Mouse (Mus musculus) forebrain, embryonic 10.5 days (tissue): ENCODE data around the gene Tlk2. TPM values are rescaled to one million over a fixed set of nuclear protein-coding genes. Genes with fewer than 3 reads are reported as not detected.

Experiments used
- DNase-seq: peaks from one replicate; pipeline ENCODE4 v3.0.0-alpha.2; 2017; ENCODE audit warnings: low spot score; ENCODE audit errors: extremely low spot score
- H3K27ac ChIP-seq: fragments of 300-500 bp; sonication (generic); 2 replicates; pipeline ENCODE4 v1.5.1; 2016; ENCODE audit warnings: mild to moderate bottlenecking
- H3K27me3 ChIP-seq: fragments of 300-500 bp; sonication (generic); 2 replicates; pipeline ENCODE4 v1.6.1; 2016; ENCODE audit warnings: mild to moderate bottlenecking; ENCODE audit not compliant: poor library complexity, severe bottlenecking
- H3K36me3 ChIP-seq: fragments of 300-500 bp; sonication (generic); replicated peaks from 2 replicates; pipeline ENCODE4 v1.6.1; 2016; ENCODE audit warnings: mild to moderate bottlenecking, moderate library complexity
- H3K4me1 ChIP-seq: fragments of 300-500 bp; sonication (generic); 2 replicates; pipeline ENCODE4 v1.6.1; 2016
- H3K4me3 ChIP-seq: fragments of 300-500 bp; sonication (generic); 2 replicates; pipeline ENCODE4 v1.5.1; 2016; ENCODE audit warnings: mild to moderate bottlenecking, moderate library complexity
- H3K9me3 ChIP-seq: fragments of 300-500 bp; sonication (generic); 2 replicates; pipeline ENCODE4 v1.6.1; 2016; ENCODE audit warnings: mild to moderate bottlenecking, moderate library complexity
- WGBS: fragments of 180-500 bp; shearing (Covaris S2); methylation state at CpG from one replicate; pipeline ENCODE4 v1.1.7; 2016; 5-methylcytosine and 5-hydroxymethylcytosine counted together
- polyA plus RNA-seq: library from polyadenylated mRNA; unstranded; fragments of >200 nt; fragmentation: Nextera tagmentation; extraction: Ambion mirVana; gene quantifications from 2 replicates; pipeline ENCODE4 v1.2.1, GENCODE M21; 2016

The Tlk2 gene
- polyA plus RNA-seq, 1 experiment from 2014 or later: 21.5 TPM

DNA sequence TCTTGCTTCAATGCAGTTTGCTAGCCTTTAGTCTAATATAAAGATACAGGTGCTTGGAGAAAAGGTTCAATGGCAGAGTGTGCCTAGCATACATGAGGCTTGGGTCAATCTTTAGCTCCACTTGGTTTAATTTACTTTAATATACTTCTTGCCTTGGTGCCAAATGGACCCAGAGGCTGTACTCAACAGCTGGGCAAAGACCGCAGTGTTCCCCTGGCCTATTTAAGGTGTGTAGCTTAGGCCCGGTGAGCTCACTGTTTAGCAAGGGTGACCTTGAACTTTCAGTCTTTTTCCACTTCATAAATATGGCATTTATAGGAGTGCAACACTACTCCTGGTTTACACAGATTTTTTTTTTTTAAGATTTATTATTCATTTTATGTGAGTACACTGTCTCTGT, 55.9 kb downstream of the Tlk2 start:
- Histone ChIP-seq H3K27ac (no peak overlapping the region), H3K9me3 (no peaks in the 10 kb centered on the region), H3K27me3 (no peaks in the 10 kb centered on the region), H3K4me1 (no peaks in the 10 kb centered on the region), H3K36me3 (peaks cover 47% of the 10 kb centered on the region), H3K4me3 (no peak overlapping the region)
- WGBS: 96% methylated on average over 2 of the region's 2 CpGs
- no peak for DNase-seq

DNA sequence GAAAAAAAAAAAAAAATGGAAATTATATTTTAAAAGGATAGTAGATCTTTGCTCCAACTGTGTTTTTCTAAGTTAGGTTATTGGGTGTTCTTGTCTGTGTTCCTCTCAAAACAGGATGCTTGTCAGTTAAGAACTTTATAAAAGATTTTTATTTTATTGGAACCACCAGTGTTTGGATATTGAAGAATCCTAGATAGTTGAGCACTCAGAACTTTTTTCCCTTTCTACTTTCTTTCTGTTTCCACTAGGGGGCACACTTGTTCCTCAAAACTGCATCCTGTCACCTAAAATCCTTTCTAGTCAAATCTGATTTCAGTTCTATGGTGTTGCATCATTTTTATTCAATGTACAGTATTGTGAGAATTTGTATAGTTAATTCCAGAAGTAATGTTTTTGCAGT, 62.4 kb downstream of the Tlk2 start:
- no peaks in the 10 kb centered on the region for H3K4me1 ChIP-seq
- no peaks in the 10 kb centered on the region for H3K27me3 ChIP-seq
- DNase-seq: no peak
- no peak overlapping the region for H3K4me3 ChIP-seq
- H3K27ac ChIP-seq: no peak overlapping the region
- H3K9me3 ChIP-seq: no peaks in the 10 kb centered on the region
- H3K36me3 ChIP-seq: peaks cover 60% of the 10 kb centered on the region

DNA sequence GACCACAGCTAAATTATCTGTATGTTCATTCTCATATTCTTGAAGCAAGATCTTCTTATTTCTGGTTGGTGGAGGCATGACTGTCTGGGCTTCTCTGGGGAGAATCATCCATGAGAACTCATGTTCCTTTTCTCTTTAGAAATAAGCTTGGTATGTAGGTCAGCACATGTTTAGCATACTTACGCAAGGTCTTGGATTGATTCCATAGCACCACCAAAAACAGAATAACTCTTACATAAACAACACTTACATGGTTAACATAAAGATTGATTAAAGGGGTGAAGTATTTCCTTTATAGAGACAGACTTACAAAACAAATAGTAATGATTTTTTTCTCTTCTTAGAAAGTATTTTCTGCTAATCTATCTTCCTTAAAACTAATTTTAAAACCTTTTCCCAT, 67.8 kb downstream of the Tlk2 start:
- no peaks in the 10 kb centered on the region for H3K9me3 ChIP-seq
- H3K36me3 ChIP-seq: peaks cover 98% of the 10 kb centered on the region
- no peak overlapping the region for H3K27ac ChIP-seq
- no peaks in the 10 kb centered on the region for H3K4me1 ChIP-seq
- no peaks in the 10 kb centered on the region for H3K27me3 ChIP-seq
- no peak for DNase-seq
- 100% methylated on average over 1 of the region's 1 CpGs for WGBS
- no peak overlapping the region for H3K4me3 ChIP-seq

DNA sequence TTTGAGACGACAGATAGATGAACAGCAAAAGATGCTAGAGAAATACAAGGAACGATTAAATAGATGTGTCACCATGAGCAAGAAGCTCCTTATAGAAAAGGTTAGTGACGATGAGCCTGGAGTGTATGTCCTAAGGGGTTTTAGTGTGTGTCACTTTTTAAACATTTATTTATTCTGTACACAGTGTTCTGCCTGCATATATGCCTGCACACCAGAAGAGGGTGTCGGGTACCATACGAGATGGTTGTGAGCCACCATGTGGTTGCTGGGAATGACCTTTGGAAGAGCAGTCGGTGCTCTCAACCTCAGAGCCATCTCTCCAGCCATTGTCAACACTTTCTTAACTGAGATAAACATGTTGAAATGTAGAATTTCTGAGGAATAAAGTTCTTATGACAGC, 68.2 kb downstream of the Tlk2 start:
- WGBS: 92% methylated on average over 6 of the region's 6 CpGs

DNA sequence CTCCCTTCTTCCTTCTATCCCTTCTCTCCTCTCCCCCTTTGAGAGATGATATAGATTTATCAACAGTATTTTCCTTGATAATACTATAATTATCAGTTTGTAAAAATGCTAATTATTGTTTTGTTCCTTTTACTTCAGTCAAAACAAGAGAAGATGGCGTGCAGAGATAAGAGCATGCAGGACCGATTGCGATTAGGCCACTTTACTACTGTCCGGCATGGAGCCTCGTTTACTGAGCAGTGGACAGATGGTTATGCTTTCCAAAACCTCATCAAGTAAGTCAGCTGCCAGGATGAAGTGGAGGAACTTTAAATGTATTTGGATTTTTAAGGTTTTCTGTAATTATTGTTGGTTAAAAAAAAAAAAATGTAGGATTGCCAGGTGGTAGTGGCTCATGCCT, 68.7 kb downstream of the Tlk2 start:
- Histone ChIP-seq H3K27me3 (no peaks in the 10 kb centered on the region), H3K36me3 (peaks cover 90% of the 10 kb centered on the region), H3K9me3 (no peaks in the 10 kb centered on the region), H3K4me1 (no peaks in the 10 kb centered on the region), H3K27ac (no peak overlapping the region), H3K4me3 (no peak overlapping the region)
- WGBS: 95% methylated on average over 5 of the region's 5 CpGs
- DNase-seq: no peak

More for the DNA sequence above, 68.2 kb downstream of the Tlk2 start:
- Histone ChIP-seq H3K27me3 (no peaks in the 10 kb centered on the region), H3K36me3 (peaks cover 94% of the 10 kb centered on the region), H3K4me1 (no peaks in the 10 kb centered on the region), H3K27ac (no peak overlapping the region), H3K9me3 (no peaks in the 10 kb centered on the region), H3K4me3 (no peak overlapping the region)
- DNase-seq: no peak

DNA sequence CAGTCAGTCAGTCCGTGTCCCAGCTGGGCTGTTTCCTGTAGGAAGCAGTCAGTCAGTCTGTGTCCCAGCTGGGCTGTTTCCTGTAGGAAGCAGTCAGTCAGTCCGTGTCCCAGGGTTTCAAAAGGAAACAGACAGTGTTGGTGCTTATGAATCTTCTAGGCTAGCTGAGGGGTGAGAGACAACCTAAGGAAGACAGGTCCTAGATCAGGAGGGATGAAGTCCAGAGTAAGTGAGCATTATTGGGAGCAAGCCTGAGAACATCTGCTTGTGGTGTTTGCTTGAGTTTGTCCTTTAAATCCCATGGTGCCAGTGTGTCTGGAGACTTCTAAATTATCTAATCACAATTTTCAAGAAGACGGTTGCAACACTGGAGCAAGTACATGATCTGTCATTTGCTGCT, 81.1 kb downstream of the Tlk2 start:
- no peak for DNase-seq
- peaks cover 11% of the 10 kb centered on the region for H3K4me1 ChIP-seq
- H3K9me3 ChIP-seq: no peaks in the 10 kb centered on the region
- peaks cover 83% of the 10 kb centered on the region for H3K36me3 ChIP-seq
- no peak overlapping the region for H3K27ac ChIP-seq
- no peak overlapping the region for H3K4me3 ChIP-seq
- WGBS: 94% methylated on average over 3 of the region's 3 CpGs
- H3K27me3 ChIP-seq: no peaks in the 10 kb centered on the region

DNA sequence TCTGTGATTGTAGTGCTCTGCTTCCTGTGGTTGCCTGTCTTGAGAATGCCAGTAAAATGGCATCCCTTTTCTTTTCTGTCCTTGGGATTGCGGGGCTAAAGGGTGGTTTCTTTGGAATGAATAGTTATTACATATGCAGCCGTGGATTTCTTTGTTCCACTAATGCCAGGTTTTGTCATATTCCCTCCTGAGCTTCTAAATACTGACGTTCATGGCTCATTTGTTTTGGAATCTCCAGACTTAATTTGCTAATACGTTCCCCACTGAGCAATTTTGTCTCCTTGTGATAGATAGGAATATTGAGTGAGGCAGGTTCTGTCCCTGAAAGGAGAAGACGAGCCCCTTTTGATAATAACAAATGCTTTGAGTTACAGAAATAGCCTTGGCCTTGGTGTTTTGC, 82.5 kb downstream of the Tlk2 start:
- Histone ChIP-seq H3K36me3 (peaks cover 75% of the 10 kb centered on the region), H3K4me3 (no peak overlapping the region), H3K27me3 (no peaks in the 10 kb centered on the region), H3K27ac (no peak overlapping the region), H3K9me3 (no peaks in the 10 kb centered on the region), H3K4me1 (peaks cover 13% of the 10 kb centered on the region)
- DNase-seq: no peak
- WGBS: 60% methylated on average over 5 of the region's 5 CpGs

DNA sequence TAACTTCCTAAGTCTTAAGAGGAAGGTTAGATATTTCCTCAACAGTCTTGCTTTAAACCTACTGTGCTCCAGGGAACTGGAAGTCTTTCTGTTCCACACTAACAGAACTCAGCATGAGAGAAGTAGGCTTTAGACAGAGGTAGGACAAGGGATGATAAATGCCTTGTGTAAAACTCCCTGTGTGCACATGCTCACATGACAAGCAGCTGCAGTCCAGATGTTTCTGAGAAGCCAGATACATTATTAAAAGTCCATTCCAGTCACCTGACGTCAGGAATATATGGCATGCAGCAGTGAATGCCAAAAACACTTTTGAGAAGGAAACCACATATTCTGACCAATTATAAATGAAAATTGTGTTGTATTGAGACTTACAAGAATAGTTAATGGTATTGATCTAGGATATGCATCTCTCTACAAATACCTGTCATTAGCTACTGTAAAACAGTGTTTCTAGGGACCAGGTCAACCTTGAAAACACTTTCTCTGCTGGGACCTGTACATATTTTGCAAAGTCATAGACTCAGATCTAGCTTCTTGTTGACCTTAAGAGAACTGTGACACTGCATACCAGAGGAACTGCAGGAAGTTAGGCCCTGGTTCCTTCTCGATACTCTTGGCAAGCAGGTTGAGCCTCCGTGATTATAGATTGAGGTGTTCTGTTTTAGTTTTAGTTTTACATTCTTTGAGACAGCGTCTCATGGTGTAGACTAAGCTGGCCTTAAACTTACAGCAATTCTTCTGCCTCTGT, 83.2 kb downstream of the Tlk2 start:
- peaks cover 73% of the 10 kb centered on the region for H3K36me3 ChIP-seq
- 96% methylated on average over 4 of the region's 4 CpGs for WGBS
- no peak for DNase-seq
- peaks cover 13% of the 10 kb centered on the region for H3K4me1 ChIP-seq
- H3K27ac ChIP-seq: no peak overlapping the region
- H3K4me3 ChIP-seq: no peak overlapping the region
- H3K9me3 ChIP-seq: no peaks in the 10 kb centered on the region
- H3K27me3 ChIP-seq: no peaks in the 10 kb centered on the region

DNA sequence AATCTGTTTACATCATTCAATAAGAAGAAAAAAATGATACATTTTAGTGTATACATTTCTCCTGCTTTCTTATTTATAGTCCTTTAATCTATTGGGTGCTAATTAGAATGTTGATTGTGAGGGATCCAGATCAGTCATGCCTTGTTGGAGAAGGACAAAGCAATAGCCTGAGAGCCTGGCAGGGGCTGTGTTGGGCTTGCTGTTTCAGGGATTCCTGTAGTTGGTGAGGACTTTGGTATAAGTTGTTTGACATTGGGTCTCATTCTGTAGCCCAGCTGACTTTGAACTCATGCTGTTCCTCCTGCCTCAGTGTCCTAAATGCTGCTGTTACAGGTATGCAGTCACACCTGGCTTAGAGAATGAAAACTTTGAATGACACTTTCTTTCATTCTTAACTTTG, 85.9 kb downstream of the Tlk2 start:
- H3K4me1 ChIP-seq: peaks cover 13% of the 10 kb centered on the region
- no peaks in the 10 kb centered on the region for H3K9me3 ChIP-seq
- H3K27ac ChIP-seq: no peak overlapping the region
- no peak for DNase-seq
- H3K4me3 ChIP-seq: no peak overlapping the region
- peaks cover 73% of the 10 kb centered on the region for H3K36me3 ChIP-seq
- H3K27me3 ChIP-seq: no peaks in the 10 kb centered on the region

DNA sequence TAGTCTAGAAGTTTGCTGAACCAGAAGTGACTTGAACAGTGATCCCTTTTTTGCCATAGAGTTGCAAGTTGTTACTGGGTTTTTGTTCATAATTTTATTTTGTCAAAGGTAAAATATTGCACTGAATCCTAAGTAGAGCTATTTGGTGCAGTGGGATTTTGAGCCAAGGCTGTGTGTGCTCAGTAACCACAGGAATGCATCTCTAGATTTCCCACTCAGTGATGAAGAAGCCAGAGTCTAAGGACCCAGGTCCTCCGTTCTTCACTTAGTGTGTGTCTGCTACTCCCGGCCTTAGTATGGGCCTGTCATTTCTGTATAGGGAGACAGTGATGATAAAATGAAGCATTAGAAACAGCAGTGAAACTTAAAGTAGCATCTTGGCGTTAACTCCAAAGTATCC, 86.4 kb downstream of the Tlk2 start:
- Histone ChIP-seq H3K4me1 (peaks cover 13% of the 10 kb centered on the region), H3K27ac (no peak overlapping the region), H3K36me3 (peaks cover 74% of the 10 kb centered on the region), H3K27me3 (no peaks in the 10 kb centered on the region), H3K9me3 (no peaks in the 10 kb centered on the region), H3K4me3 (no peak overlapping the region)
- 93% methylated on average over 3 of the region's 3 CpGs for WGBS
- no peak for DNase-seq

DNA sequence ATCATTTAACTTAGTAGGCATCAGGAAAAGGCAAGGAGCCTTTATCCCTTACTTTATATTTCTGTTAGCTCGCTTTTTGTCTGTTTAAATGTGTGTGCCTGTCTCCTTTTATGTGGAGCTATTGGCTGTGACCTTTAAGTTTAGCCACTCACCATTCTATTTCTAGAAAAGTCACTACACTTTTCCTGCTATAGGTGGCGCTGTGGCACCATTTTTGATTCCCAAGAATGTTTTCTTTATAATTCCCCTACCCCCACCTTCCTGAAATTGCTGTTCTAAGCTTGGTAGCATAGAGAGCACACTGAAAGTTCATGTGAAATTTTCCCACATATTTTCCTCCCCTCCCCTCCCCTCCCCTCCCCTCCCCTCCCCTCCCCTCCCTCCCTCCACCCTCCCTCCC, 91.5 kb downstream of the Tlk2 start:
- no peak for DNase-seq
- no peaks in the 10 kb centered on the region for H3K27me3 ChIP-seq
- WGBS: 25% methylated on average over 2 of the region's 2 CpGs
- no peaks in the 10 kb centered on the region for H3K4me1 ChIP-seq
- no peak overlapping the region for H3K4me3 ChIP-seq
- no peaks in the 10 kb centered on the region for H3K9me3 ChIP-seq
- H3K27ac ChIP-seq: no peak overlapping the region
- H3K36me3 ChIP-seq: peaks cover 84% of the 10 kb centered on the region

DNA sequence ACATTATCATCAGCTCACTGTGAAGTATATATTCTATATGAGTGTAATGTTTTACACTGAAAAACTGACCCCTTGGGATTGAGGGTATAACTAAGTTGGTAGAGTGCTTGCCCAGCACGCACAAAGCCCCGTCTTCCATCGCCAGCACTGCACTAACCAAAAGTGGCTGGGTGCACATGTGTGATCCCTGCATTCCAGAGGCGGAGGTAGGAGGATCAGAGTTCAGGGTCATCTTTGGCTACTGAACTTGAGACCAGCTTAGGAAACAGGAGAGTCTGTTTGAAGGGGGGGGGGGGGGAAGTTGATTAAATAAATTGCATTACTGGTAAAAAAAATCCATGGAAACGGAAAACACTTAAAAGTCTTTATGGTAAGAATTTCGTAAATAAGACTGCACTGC, 101.8 kb downstream of the Tlk2 start:
- H3K4me3 ChIP-seq: no peak overlapping the region
- no peaks in the 10 kb centered on the region for H3K9me3 ChIP-seq
- no peaks in the 10 kb centered on the region for H3K27me3 ChIP-seq
- no peak overlapping the region for H3K27ac ChIP-seq
- H3K36me3 ChIP-seq: peaks cover 98% of the 10 kb centered on the region
- no peak for DNase-seq
- H3K4me1 ChIP-seq: peaks cover 19% of the 10 kb centered on the region
- 80% methylated on average over 6 of the region's 6 CpGs for WGBS

DNA sequence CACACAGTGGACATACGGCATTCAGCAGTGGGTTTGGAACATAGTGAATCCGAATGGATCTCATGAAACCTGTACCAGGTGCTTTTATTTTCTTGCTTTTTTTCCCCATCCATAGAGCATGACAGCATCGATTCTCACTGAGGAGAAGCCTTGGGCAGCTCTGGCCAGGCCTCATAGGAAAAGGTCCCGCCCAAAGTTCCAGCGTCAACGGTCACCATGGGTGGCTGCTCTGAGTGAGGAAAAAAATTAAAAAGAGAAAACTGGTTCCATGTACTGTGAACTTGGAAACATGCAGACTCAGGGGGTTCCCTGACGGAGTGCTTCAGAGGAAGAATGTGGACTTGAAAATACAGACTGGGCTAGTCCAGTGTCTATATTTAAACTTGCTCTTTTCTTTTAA, 102.7 kb downstream of the Tlk2 start:
- Histone ChIP-seq H3K36me3 (peaks cover 98% of the 10 kb centered on the region), H3K27ac (no peak overlapping the region)
- 87% methylated on average over 7 of the region's 7 CpGs for WGBS

More for the DNA sequence above, 102.7 kb downstream of the Tlk2 start:
- Histone ChIP-seq H3K4me1 (peaks cover 28% of the 10 kb centered on the region), H3K9me3 (no peaks in the 10 kb centered on the region), H3K4me3 (no peak overlapping the region), H3K27me3 (no peaks in the 10 kb centered on the region)
- no peak for DNase-seq
